18 mouse cellular contexts compared by ENCODE assay signal in genomic region chr4:109655738-109656137, GRCm38 (mm10).
"Had no signal": no experiment of that assay in that cellular context is flagged by ENCODE, and none has a peak within 500 bp of the region (broad histone marks: within the 10 kb centered on the region; RNA-seq: fewer than 3 reads in every experiment).

No protein-coding gene starts in this region.

- H3K9me3 ChIP-seq: liver, embryonic 15.5 days; lung, embryonic 15.5 days; megakaryocyte, embryonic 14.5 days; midbrain, embryonic 12.5 days; neural tube, embryonic 12.5 days; stomach, embryonic 15.5 days had no signal

- H3K27ac ChIP-seq: liver, embryonic 15.5 days; lung, embryonic 15.5 days; macrophage; midbrain, embryonic 12.5 days; neural tube, embryonic 12.5 days; stomach, embryonic 15.5 days; stomach, postnatal 0 days had no signal

- H3K4me3 ChIP-seq: lung, embryonic 15.5 days; megakaryocyte, embryonic 14.5 days; midbrain, embryonic 12.5 days; neural tube, embryonic 12.5 days; stomach, embryonic 15.5 days had no signal

- H3K9ac ChIP-seq: liver, embryonic 15.5 days; liver, postnatal 0 days; lung, embryonic 15.5 days; midbrain, embryonic 12.5 days; neural tube, embryonic 12.5 days; stomach, embryonic 15.5 days had no signal

- H3K4me2 ChIP-seq: lung, embryonic 15.5 days; midbrain, embryonic 12.5 days; neural tube, embryonic 12.5 days; stomach, embryonic 15.5 days had no signal

- H3K36me3 ChIP-seq: lung, embryonic 15.5 days; midbrain, embryonic 12.5 days; neural tube, embryonic 12.5 days; stomach, embryonic 15.5 days had no signal

- DNase-seq: liver, postnatal 0 days; lung, adult 2 months; lung, postnatal 14 days; lung, postnatal 36 days; midbrain, embryonic 14.5 days; right cerebral cortex, postnatal 14 days; thymus, adult 2 months; thymus, postnatal 25 days; thymus, postnatal 4 days had no signal

- ATAC-seq: liver, postnatal 0 days; lung, postnatal 0 days had no signal
